Mouse (Mus musculus) spleen, embryonic (tissue): ENCODE data around the gene Stradb.

Source experiments
- CTCF ChIA-PET: fragments of 350-600 bp; sonication (Branson Sonifier 250); formaldehyde crosslinking; loops from one replicate; lab custom pipeline; 2022; lab: Charles Lee

The Stradb gene

DNA sequence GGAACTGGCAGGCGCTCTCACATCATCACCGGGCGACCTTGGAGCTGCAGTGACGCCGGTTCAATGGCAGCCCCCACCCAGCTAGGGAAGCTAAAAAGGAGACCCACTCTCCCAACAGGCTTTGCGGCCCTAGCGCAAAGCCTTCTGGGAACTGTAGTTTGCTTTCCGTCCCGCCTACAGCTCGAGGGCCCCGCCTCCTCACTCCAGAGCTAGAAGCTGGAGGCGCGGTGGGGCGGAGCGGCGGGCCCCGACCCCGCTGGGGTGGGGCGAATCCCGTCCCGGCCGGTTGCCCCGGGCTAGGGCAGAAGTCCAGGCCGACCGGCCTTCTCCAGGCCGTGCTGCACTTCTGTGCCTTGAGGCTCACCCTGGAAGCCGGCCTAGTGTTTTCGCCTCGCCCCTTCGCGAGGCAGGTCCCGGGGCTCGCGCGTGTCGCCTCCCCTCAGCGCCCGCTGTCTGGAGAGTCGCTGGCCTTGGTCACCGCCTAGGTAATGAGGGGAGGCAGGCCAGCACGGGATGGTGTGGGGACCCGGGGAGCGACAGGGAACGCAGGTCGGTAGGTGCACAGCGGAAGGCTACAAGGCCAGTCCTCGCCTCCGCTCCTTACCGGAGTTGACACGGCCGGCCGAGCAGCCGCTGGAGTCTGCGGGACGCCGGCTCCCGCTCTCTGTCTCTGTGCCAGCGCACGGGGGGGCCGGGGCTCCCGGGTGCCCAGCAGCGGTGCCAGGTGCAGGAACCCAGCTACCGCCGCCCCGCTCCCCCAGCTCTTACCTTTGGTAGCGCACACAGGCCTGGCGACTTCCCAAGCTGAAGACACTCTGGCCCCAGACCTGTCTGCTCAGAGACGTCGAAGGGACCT, at the start of gene Stradb, which contains the start of gene Trak2:
Stradb (plus strand) TSS at position 157 of the 856 bp plus-strand sequence.
Trak2 (minus strand) TSS at position 65 of the 856 bp plus-strand sequence.
- CTCF ChIA-PET = no interaction called here

- CTCF ChIA-PET = interaction anchor here (1.0 kb wide), 1 partner anchor 22 kb away, joined by 3 read pairs; no protein-coding TSS in a partner anchor
These were observed 46.7 kb upstream of the Stradb start for GRCm38 (mm10) chr1:58926664-58927063.

DNA sequence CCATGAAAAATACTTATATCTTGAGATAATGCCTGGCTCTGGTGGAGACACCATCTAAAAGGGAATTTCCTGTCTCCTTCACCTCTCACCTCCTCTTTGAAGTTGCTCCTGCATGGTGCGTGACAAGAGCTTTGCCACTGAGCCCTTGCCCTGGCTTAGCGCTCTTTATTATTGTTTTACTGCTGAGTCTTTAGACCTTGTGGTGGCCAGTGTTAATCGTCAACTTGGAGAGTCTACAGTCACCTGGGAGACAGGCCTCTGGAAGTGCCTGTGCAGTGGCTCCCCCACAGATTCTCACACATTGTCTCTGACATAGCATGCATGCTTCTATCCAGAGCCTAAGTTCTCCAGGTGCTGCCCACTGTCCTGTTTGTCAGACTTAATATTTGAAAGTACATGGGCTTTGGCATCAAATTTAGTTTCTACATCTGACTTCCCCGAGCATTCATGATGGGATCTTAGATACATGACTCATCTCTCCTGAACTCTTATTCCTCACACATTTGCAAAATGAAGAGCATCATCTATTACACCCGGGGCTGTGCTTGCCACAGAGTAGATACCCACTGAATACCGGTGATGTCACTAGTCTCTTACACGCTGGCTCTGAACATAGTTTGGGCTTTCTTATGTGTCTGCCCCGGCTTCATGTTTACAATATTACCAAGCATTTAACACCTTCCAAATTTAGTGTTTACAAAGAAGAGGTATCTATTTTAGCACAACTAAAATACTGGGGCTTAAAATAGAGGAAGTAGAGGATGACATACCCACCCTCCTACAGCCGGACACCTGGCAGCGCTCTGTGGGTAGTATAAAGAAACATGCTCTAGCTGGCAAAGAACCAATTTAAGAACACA, 36.3 kb upstream of the Stradb start:
- CTCF ChIA-PET = no interaction called here

- CTCF ChIA-PET = no interaction called here
These were observed 35.7 kb upstream of the Stradb start for GRCm38 (mm10) chr1:58937606-58938099.

GRCm38 (mm10) chr1:58945523-58945922, 27.8 kb upstream of the Stradb start:
- CTCF ChIA-PET = no interaction called here

DNA sequence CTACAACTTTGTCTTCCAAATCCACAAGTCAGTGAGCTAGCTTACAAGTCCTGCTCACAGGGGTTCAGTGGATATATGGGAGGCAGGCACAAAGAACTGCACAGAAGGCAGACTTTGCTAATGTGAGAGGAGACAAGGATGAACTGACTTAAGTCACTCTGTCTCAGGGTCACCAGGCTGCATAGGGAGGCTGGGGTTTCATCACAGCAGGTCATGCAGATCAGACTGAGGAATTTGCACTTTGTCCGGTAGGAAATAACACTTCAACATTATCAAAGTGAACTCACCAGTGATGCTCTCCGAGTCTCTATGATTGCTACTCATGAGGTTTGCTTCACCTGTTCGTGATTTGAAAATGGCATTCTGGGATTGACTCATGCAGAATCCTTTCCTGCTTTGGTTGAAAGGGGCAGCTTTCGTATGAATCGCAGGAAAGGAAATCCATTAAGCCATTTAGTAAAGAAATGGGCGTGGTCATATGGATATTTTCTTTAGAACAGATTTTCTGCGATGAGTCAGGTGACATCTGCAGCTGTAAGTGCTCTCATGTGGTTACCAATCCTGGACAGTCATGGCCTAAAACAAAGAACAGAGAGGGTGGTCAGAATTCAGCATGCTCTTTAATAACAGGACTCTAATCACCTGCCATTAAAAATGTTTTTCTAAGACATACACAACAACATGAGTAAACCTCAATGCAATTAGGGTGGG, 27.2 kb upstream of the Stradb start:
- CTCF ChIA-PET = no interaction called here

- CTCF ChIA-PET = no interaction called here
These were observed 26.6 kb upstream of the Stradb start for GRCm38 (mm10) chr1:58946718-58947117.

GRCm38 (mm10) chr1:58949561-58950106, 23.7 kb upstream of the Stradb start:
- CTCF ChIA-PET = interaction anchor here (0.6 kb wide), 1 partner anchor 155 kb away, joined by 3 read pairs; the partner anchor contains the start of gene Casp8

- CTCF ChIA-PET = interaction anchor here (2.4 kb wide), 1 partner anchor 18 kb away, joined by 7 read pairs; no protein-coding TSS in a partner anchor
These were observed 22.2 kb upstream of the Stradb start for GRCm38 (mm10) chr1:58950899-58951648.

DNA sequence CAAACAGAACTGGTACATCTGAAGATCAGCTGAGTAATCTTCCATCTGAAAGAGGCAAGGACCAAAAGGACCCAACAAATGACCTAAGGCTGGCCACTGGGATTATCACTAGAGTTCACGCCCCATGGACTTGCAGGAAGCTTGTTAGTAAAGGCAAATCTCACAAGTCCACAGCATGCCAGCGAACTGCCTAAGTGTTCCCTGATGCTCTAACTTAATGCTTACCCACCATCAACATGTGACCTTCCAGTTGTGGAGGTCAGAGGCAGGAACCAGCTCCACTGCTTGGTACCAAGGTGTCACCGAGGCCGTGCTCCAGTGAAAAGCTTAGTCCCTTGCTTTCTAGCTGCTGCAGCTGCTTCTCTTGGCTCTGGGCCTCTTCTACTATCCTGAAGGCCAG, 21.5 kb upstream of the Stradb start:
- CTCF ChIA-PET = interaction anchor here (2.4 kb wide), 1 partner anchor 17 kb away, joined by 7 read pairs; no protein-coding TSS in a partner anchor

- CTCF ChIA-PET = interaction anchor here (2.4 kb wide), 1 partner anchor 16 kb away, joined by 7 read pairs; no protein-coding TSS in a partner anchor
These were observed 20.8 kb upstream of the Stradb start for GRCm38 (mm10) chr1:58952526-58952925.

DNA sequence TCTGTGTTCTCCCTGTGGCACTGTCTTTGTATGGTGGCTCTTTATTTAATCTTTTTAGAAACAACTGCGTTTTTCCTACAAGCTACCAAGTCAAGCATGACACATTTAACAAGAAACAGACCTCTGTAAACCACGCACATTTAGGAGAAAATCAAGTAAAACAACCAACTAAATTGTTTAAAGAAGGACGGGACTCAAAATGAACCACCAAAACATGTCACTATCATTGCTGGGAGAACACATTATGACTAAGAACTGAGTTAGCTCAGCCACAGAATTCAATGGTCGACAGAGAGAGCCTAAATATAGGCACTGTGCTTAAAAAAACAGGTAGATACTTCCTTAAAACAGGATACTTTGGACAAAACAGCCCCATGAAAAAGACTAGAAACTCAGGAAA, 20.3 kb upstream of the Stradb start:
- CTCF ChIA-PET = interaction anchor here (2.4 kb wide), 1 partner anchor 16 kb away, joined by 7 read pairs; no protein-coding TSS in a partner anchor

- CTCF ChIA-PET = interaction anchor here (0.6 kb wide), 1 partner anchor 188 kb away, joined by 4 read pairs; no protein-coding TSS in a partner anchor
These were observed 19.5 kb upstream of the Stradb start for GRCm38 (mm10) chr1:58953686-58954434.

DNA sequence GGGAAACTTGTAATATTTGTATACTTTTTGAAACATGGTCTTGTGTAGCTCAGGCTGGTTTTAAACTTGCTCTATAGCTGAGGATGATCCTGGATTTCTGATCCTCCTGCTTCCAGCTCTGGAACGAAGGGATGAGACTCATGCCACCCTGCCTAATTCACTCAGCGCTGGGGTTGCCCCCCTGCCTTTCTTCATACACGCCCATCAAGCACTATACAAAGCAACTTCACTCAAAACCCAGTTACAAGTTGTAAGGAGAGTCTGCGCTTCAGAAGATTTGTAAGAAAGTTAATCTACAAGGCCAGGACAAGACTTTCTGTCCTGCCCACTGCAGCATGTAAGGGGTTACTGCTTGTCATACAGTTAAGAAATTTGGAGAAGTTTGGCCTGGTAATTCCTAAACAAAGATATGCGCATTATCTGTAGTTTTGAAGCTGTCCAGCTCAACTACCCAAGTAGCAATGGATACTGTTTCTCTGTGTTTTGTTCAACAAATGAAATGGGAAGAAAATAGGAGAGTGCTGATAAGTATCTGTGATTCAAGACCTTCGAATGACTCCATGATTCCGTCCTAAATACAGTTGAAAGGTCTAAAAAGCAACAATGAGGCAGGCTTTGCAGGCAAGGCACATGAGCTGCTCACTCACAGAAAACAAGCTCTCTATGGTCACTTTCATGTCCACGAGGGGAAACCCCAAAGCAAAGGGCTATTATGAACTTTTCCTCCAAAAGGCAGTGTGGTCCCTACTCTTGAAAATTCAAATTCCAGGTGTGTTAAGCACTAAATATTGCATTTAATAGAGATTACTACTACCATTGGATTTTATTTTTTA, 18.5 kb upstream of the Stradb start:
- CTCF ChIA-PET = no interaction called here

DNA sequence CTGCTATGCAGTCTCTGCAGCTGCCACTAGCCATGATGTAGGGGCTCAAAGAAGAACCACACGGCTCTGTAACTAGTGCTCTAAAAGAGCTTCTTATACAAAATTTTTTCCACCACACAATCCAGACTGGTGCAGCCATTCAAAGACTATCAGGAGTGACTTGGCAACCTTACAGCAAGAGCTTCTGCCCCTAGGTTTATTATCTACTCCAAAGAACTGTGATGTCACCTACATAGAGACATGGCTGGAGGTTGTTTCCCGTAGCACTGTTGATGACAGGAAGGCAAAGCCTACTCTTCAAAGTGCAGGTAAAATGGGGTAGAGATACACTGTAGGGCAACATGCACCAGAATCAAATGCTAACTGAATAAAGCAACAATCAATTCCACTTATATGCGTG, 17.6 kb upstream of the Stradb start:
- CTCF ChIA-PET = no interaction called here

DNA sequence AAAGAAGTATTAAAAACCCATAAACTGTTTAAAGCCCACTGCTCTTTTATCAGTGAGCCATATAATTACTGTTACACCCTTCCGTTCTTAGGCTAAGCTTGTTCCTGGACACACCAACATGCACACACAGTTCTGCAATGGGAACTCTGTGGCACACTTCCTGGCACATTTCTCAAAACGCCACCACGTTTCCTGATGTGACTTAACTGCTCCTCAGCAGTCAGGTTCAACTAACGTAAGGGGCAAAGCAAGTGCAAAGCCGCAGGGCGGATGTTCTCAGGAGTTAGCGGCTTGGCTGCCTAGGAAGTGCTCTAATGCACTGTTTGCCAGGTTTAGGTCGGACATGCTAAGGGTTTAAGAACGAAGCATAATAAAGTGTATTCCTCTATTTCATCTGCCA, 17.1 kb upstream of the Stradb start:
- CTCF ChIA-PET = no interaction called here

DNA sequence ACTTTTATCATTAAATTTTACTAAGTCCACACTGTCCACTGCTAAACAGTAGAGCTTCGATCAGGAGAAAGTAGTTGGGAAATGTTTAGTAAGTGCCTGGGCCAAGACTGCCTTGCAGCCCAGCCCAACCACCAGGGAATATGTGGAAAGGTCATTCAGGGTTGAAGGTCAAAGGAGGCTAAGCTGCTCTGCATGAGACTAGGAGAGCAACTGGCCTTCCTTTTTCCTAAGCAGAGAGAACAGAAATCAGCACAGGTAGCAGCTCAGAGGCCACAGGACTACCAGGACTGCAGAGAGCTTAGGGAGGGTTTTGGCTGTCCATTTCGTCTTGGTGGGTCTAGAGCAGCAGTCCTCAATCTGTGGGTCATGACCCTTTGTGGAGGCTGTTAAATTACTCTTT, 15.4 kb upstream of the Stradb start:
- CTCF ChIA-PET = interaction anchor here (0.7 kb wide), 1 partner anchor 301 kb away, joined by 4 read pairs; no protein-coding TSS in a partner anchor
